Mouse (Mus musculus) small intestine, adult 2 months (tissue): ENCODE results near the gene Taar7f.

Experiments used
- CTCF ChIP-seq: fragments of 200-500 bp; IDR thresholded peaks from 2 replicates; pipeline ENCODE4 v1.5.1; 2012; ENCODE audit warnings: low read depth, mild to moderate bottlenecking, control low read depth, inconsistent platforms, low read length, moderate library complexity, mixed read lengths; ENCODE audit not compliant: insufficient replicate concordance, insufficient read length; ENCODE audit errors: extremely low read depth
- POLR2A ChIP-seq: fragments of 200-500 bp; IDR thresholded peaks from 2 replicates; pipeline ENCODE4 v1.6.1; 2012; ENCODE audit warnings: low read depth, mild to moderate bottlenecking, control low read depth, inconsistent platforms, low read length, moderate library complexity

DNA sequence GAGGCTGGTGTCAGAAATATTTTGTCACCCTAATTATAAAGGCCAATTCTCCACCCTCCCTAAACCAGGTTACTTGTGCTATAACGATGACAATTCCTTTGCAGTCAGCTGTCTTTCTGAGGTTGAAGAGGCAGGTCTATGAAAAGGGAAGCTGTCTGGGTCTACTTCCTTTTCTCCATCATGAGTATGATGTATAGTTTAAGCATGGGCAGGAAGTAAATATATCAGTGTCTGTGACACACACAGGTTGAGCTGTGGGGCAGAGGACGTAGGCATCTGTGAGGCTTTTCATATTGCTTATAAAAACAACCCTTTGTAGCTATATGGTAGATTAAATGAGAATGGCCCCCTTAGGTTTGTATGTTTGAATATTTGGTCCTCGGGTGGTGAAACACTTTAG is 9.7 kb downstream of the Taar7f start:
- no peak for TF ChIP-seq CTCF
- TF ChIP-seq POLR2A, result no peak
